Mouse (Mus musculus) G1E (cell line): ENCODE data around the gene Emc1.

Source experiments
- CTCF ChIP-seq: IDR thresholded peaks from 2 replicates; pipeline ENCODE4 v1.5.1; 2012; ENCODE audit warnings: low read depth, low read length, inconsistent platforms, mixed read lengths
- GATA1 ChIP-seq: IDR thresholded peaks from 2 replicates; pipeline ENCODE4 v1.6.1; 2012; ENCODE audit warnings: borderline replicate concordance, low read length, inconsistent platforms, mixed read lengths

- TF ChIP-seq CTCF: no peak
- no peak for TF ChIP-seq GATA1
These were observed 8.7 kb upstream of the Emc1 start for GRCm38 (mm10) chr4:139343718-139344117.
